Mouse (Mus musculus) cortical plate, adult 2 months (tissue): ENCODE data around the gene Hspa12b.

ENCODE experiments used
- CTCF ChIP-seq: fragments of 200-500 bp; IDR thresholded peaks from 2 replicates; pipeline ENCODE4 v1.5.1; 2011; ENCODE audit warnings: mild to moderate bottlenecking, control low read depth, low read length; ENCODE audit not compliant: insufficient read depth; ENCODE audit errors: extremely low read depth
- POLR2A ChIP-seq: fragments of 200-500 bp; IDR thresholded peaks from 2 replicates; pipeline ENCODE4 v1.6.1; 2011; ENCODE audit warnings: mild to moderate bottlenecking, low read length, control low read depth; ENCODE audit not compliant: insufficient read depth; ENCODE audit errors: extremely low read depth

GRCm38 (mm10) chr2:131128211-131128610 lies 1.1 kb downstream of the Hspa12b start:
- TF ChIP-seq POLR2A (no peak), CTCF (no peak)
